7 mouse cellular contexts compared by ENCODE assay signal in the genomic region with DNA sequence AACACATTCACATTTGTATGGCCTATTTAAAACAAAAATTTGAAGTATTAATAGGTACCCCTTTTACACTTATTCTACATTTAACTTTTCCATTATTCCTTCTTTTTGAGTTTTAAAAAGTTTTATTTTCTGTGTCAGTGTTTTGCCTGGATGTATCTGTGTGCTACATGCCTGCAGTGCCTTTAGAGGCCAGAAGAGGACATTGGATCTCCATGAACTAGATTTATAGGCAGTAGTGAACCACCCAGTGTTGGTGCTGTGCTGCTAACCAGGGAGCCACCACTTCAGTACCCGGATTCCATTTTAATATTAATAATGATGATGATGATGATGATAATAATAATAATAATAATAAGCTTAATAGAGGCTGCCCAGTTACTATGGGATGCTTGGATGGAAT. TPM values are rescaled to one million over a fixed set of nuclear protein-coding genes. Genes with fewer than 3 reads are reported as not detected.
DNase-seq lines count a peak whose midpoint lies in the region; ATAC-seq and TF ChIP-seq lines count a peak whose summit lies in the region.

No protein-coding gene starts in this region.

- no peaks in the 10 kb centered on the region for H3K9me3 ChIP-seq in kidney, embryonic 14.5 days (ENCODE audit: control insufficient read depth, low read length)

- no peak overlapping the region for H3K4me2 ChIP-seq in kidney, embryonic 14.5 days (replicated peaks; ENCODE audit: low read depth, low read length)

- 29% methylated on average over 1 of the region's 1 CpGs for WGBS in kidney, embryonic 14.5 days

- H3K79me3 ChIP-seq in C2C12 (ENCODE audit: low read depth), result no peaks in the 10 kb centered on the region

- H3K4me3 ChIP-seq in kidney, embryonic 14.5 days (ENCODE audit: low read length), result no peak overlapping the region
- no peak overlapping the region for H3K4me3 ChIP-seq in C2C12 (ENCODE audit: insufficient read depth, poor library complexity, severe bottlenecking)

- no peaks in the 10 kb centered on the region for H3K27me3 ChIP-seq in kidney, embryonic 14.5 days (ENCODE audit: control insufficient read depth, insufficient read depth, low read length)
- no peaks in the 10 kb centered on the region for H3K27me3 ChIP-seq in C2C12 (ENCODE audit: control insufficient read depth, insufficient read depth, insufficient read length)

- TF ChIP-seq CTCF in C2C12 (IDR thresholded peaks at IDR 0.05; ENCODE audit: control insufficient read depth, insufficient read depth, insufficient read length), result peak; percentile 28

- no peaks in the 10 kb centered on the region for H3K36me3 ChIP-seq in kidney, embryonic 14.5 days (ENCODE audit: control insufficient read depth, insufficient read depth, low read length)
- no peaks in the 10 kb centered on the region for H3K36me3 ChIP-seq in C2C12 (ENCODE audit: control insufficient read depth, insufficient read depth)

- no peak overlapping the region for H3K9ac ChIP-seq in kidney, embryonic 14.5 days (ENCODE audit: low read depth, low read length)

- no peak for ATAC-seq in kidney, embryonic 14.5 days (ENCODE audit: low FRiP score, low TSS enrichment)
- no peak for ATAC-seq in erythroid progenitor cell, adult 5-6 weeks (replicated peaks; ENCODE audit: low FRiP score, poor library complexity, severe bottlenecking)

- H3ac ChIP-seq in C2C12 (ENCODE audit: control insufficient read depth, insufficient read length, low read depth), result no peak overlapping the region

- H3K27ac ChIP-seq in kidney, embryonic 14.5 days (ENCODE audit: low read depth, low read length), result no peak overlapping the region

- H3K79me2 ChIP-seq in C2C12 (ENCODE audit: control insufficient read depth, insufficient read depth), result no peaks in the 10 kb centered on the region

- no peaks in the 10 kb centered on the region for H3K4me1 ChIP-seq in kidney, embryonic 14.5 days (ENCODE audit: control insufficient read depth, insufficient read depth, low read length)

- peak; percentile 17 for DNase-seq in kidney, postnatal 14 days
- peak; percentile 67 for DNase-seq in NIH3T3 (ENCODE audit: low read depth)
- peak; percentile 14 to 33 for DNase-seq in kidney, postnatal 4 days
- no peak for DNase-seq in cerebellum, adult 11 months

TF ChIP-seq in C2C12, 6 proteins besides CTCF, POLR2A, EP300 and RAD21:
- no peak for TF ChIP-seq MAX (IDR thresholded peaks at IDR 0.05)
- no peak for TF ChIP-seq CEBPB (IDR thresholded peaks at IDR 0.05; ENCODE audit: low read depth)
- TF ChIP-seq FOSL1 (IDR thresholded peaks at IDR 0.05; ENCODE audit: insufficient read depth, low read length, poor library complexity, severe bottlenecking), result no peak
- no peak for TF ChIP-seq MYOD1 (IDR thresholded peaks at IDR 0.05; ENCODE audit: control insufficient read depth, insufficient read length, low read depth)
- no peak for TF ChIP-seq USF1 (IDR thresholded peaks at IDR 0.05; ENCODE audit: low read depth)
- TF ChIP-seq MYOG (IDR thresholded peaks at IDR 0.05; ENCODE audit: control insufficient read depth, extremely low read depth, insufficient read length), result no peak

RNA-seq across cellular contexts. Expression of gene Hist1h1e, which starts 8.3 kb away (rescaled TPM):
- polyA plus RNA-seq in kidney, embryonic 14.5 days (2014; fragmentation: Nextera tagmentation; extraction: Ambion mirVana), result 17.6 and 20.4 TPM in 2 replicates
- polyA plus RNA-seq in C2C12 (2012; fragmentation: generic; extraction: Trizol), result 1.2 TPM
- total RNA-seq in erythroid progenitor cell, adult 5-6 weeks (2015; ENCODE audit: low replicate concordance), result 1,339 and 1,610 TPM in 2 replicates
- 1,649 and 1,886 TPM in 2 replicates for total RNA-seq in erythroid progenitor cell, adult 5-6 weeks (2017; ENCODE audit: low replicate concordance)

RNA-seq across cellular contexts. Expression of gene Hist1h2be, which starts 9.7 kb away (rescaled TPM):
- polyA plus RNA-seq in kidney, embryonic 14.5 days (2014; fragmentation: Nextera tagmentation; extraction: Ambion mirVana), result 2.9 and 3.1 TPM in 2 replicates
- 0.98 TPM for polyA plus RNA-seq in C2C12 (2012; fragmentation: generic; extraction: Trizol)
- 39.8 and 50.1 TPM in 2 replicates for total RNA-seq in erythroid progenitor cell, adult 5-6 weeks (2015; ENCODE audit: low replicate concordance)
- 202 and 281 TPM in 2 replicates for total RNA-seq in erythroid progenitor cell, adult 5-6 weeks (2017; ENCODE audit: low replicate concordance)

RNA-seq across cellular contexts. Expression of gene Hist1h4d, which starts 49.3 kb away (rescaled TPM):
- polyA plus RNA-seq in kidney, embryonic 14.5 days (2014; fragmentation: Nextera tagmentation; extraction: Ambion mirVana), result 113 and 136 TPM in 2 replicates
- polyA plus RNA-seq in C2C12 (2012; fragmentation: generic; extraction: Trizol), result 2.8 TPM
- total RNA-seq in erythroid progenitor cell, adult 5-6 weeks (2015; ENCODE audit: low replicate concordance), result 1,614 and 1,995 TPM in 2 replicates
- 2,133 and 2,242 TPM in 2 replicates for total RNA-seq in erythroid progenitor cell, adult 5-6 weeks (2017; ENCODE audit: low replicate concordance)

RNA-seq across cellular contexts. Expression of gene Hist1h2ac, which starts 53.1 kb away (rescaled TPM):
- 1.3 and 1.9 TPM in 2 replicates for polyA plus RNA-seq in kidney, embryonic 14.5 days (2014; fragmentation: Nextera tagmentation; extraction: Ambion mirVana)
- 0.54 TPM for polyA plus RNA-seq in C2C12 (2012; fragmentation: generic; extraction: Trizol)
- total RNA-seq in erythroid progenitor cell, adult 5-6 weeks (2015; ENCODE audit: low replicate concordance), result 7.5 and 8.3 TPM in 2 replicates
- 152 and 187 TPM in 2 replicates for total RNA-seq in erythroid progenitor cell, adult 5-6 weeks (2017; ENCODE audit: low replicate concordance)

RNA-seq across cellular contexts. Expression of gene Hist1h2bc, which starts 53.3 kb away (rescaled TPM):
- polyA plus RNA-seq in kidney, embryonic 14.5 days (2014; fragmentation: Nextera tagmentation; extraction: Ambion mirVana), result 54.0 and 60.2 TPM in 2 replicates
- 16.8 TPM for polyA plus RNA-seq in C2C12 (2012; fragmentation: generic; extraction: Trizol)
- total RNA-seq in erythroid progenitor cell, adult 5-6 weeks (2015; ENCODE audit: low replicate concordance), result 84.3 and 136 TPM in 2 replicates
- total RNA-seq in erythroid progenitor cell, adult 5-6 weeks (2017; ENCODE audit: low replicate concordance), result 401 and 556 TPM in 2 replicates

Comparison
In these comparisons a context has a peak if more than half of its experiments do, and no peak if none do; other contexts are left out.
1. RNA of gene Hist1h4d, which starts 49.3 kb away (polyA plus RNA-seq): 113 to 136 TPM in kidney, embryonic 14.5 days; 2.8 TPM in C2C12 (single experiment); every median in the first group is over 10 times any median in the second.